Mouse (Mus musculus) intestine, postnatal 0 days (tissue): ENCODE data around the gene Iltifb. TPM values are rescaled to one million over a fixed set of nuclear protein-coding genes. Genes with fewer than 3 reads are reported as not detected.
"Not testable (repeated sequence)": the region's sequence is repeated elsewhere in the genome, so short reads cannot be mapped to it uniquely, and the experiment has no call there.

ENCODE experiments used
- ATAC-seq: fragments of 200-750 bp; cut with Nextera tagmentation; 2 replicates; pipeline ENCODE4 v1.8.0; 2017; ENCODE audit warnings: mild to moderate bottlenecking, moderate TSS enrichment, moderate library complexity
- H3K27ac ChIP-seq: fragments of 300-500 bp; sonication (generic); 2 replicates; pipeline ENCODE4 v1.5.1; 2014; ENCODE audit warnings: mild to moderate bottlenecking, low read depth, low read length, moderate library complexity
- H3K27me3 ChIP-seq: fragments of 300-500 bp; sonication (generic); replicated peaks from 2 replicates; pipeline ENCODE4 v1.6.1; 2014; ENCODE audit warnings: low read length, mixed read lengths; ENCODE audit not compliant: control insufficient read depth, insufficient read depth
- H3K36me3 ChIP-seq: fragments of 300-500 bp; sonication (generic); 2 replicates; pipeline ENCODE4 v1.6.1; 2014; ENCODE audit warnings: mild to moderate bottlenecking, moderate library complexity; ENCODE audit not compliant: control insufficient read depth, insufficient read depth
- H3K4me1 ChIP-seq: fragments of 300-500 bp; sonication (generic); replicated peaks from 2 replicates; pipeline ENCODE4 v1.6.1; 2014; ENCODE audit warnings: antibody characterized with exemption, low read length, mixed read lengths; ENCODE audit not compliant: control insufficient read depth, insufficient read depth
- H3K4me2 ChIP-seq: fragments of 300-500 bp; sonication (generic); replicated peaks from 2 replicates; pipeline ENCODE4 v1.6.1; 2014; ENCODE audit warnings: low read depth, mild to moderate bottlenecking, moderate library complexity
- H3K4me3 ChIP-seq: fragments of 300-500 bp; sonication (generic); 2 replicates; pipeline ENCODE4 v1.5.1; 2014; ENCODE audit warnings: low read depth, low read length
- H3K9ac ChIP-seq: fragments of 300-500 bp; sonication (generic); 2 replicates; pipeline ENCODE4 v1.6.1; 2014; ENCODE audit warnings: mild to moderate bottlenecking, low read depth, low read length
- H3K9me3 ChIP-seq: fragments of 300-500 bp; sonication (generic); 2 replicates; pipeline ENCODE4 v1.6.1; 2016; ENCODE audit warnings: mixed run types; ENCODE audit not compliant: control insufficient read depth
- CTCF ChIP-seq: sonication (generic); IDR thresholded peaks from 2 replicates; pipeline ENCODE4 v1.5.1; 2016; ENCODE audit warnings: low read depth, mild to moderate bottlenecking, control low read depth, antibody characterized with exemption, moderate library complexity
- WGBS: fragments of 180-500 bp; shearing (Covaris S2); extraction: QIAGEN DNeasy Blood & Tissue Kit; methylation state at CpG from one replicate; pipeline ENCODE4 v1.1.7; 2014; 5-methylcytosine and 5-hydroxymethylcytosine counted together
- polyA plus RNA-seq: library from polyadenylated mRNA; unstranded; fragments of >200 nt; fragmentation: Nextera tagmentation; extraction: Ambion mirVana; gene quantifications from 2 replicates; pipeline ENCODE4 v1.2.1, GENCODE M21; 2015

Iltifb gene
- polyA plus RNA-seq = not detected in 2 replicates

DNA sequence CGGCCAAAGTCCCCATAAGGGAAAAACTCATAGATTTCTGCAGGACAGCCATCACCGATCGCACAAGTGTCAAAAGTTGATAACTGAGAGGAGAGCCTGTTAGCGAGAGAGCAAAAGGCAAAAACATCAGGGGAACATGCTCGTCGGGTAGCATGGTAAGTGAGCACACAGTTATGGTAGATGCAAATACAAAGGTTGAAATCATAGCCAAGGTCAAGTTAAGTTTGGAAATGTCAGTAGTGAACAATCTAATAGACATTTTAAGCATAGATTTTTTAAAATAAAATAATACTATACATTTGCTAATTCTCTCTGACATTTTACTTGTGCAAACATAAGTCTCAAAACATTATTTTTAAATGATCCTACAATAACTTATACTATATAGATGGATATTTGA lies at the start of gene Iltifb:
Gene Iltifb, minus strand, starts transcription at position 101 of the 400 bp plus-strand sequence.
- H3K4me2 ChIP-seq = no peak within 1 kb of the TSS
- WGBS = 92% methylated on average over 6 of the region's 6 CpGs
- H3K27ac ChIP-seq = no peak within 1 kb of the TSS
- no peaks in the 10 kb centered on the region for H3K9me3 ChIP-seq
- no peaks in the 10 kb centered on the region for H3K27me3 ChIP-seq
- H3K4me3 ChIP-seq = no peak within 1 kb of the TSS
- no peaks in the 10 kb centered on the region for H3K36me3 ChIP-seq
- H3K9ac ChIP-seq = no peak within 1 kb of the TSS
- H3K4me1 ChIP-seq = no peaks in the 10 kb centered on the region
- no peak for ATAC-seq
- no peak for TF ChIP-seq CTCF

DNA sequence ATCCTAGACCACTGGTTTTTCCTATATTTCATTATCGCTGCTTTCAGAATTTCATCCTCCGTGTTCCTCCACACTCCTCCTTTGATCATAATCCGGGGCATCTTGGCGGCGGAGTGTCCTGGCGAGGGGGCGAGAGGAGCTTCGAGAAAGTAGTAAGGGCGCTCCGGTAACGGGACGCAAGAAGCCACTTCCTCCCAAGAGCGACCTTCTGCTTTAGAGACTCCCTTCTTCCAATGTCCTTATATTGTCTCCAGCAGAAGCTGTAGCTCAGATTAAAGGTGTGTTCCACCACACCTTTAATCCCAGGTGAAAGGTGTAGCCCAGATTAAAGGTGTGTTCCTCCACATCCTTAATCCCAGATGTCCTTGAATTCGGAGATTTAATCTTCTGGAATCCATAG lies 48.3 kb upstream of the Iltifb start, which contains the start of gene Gm9046:
Gene Gm9046, minus strand, starts transcription at position 101 of the 400 bp plus-strand sequence.
- not testable (repeated sequence) for H3K27me3 ChIP-seq, H3K4me2 ChIP-seq, H3K36me3 ChIP-seq, ATAC-seq, H3K9me3 ChIP-seq, H3K9ac ChIP-seq, H3K4me3 ChIP-seq, H3K4me1 ChIP-seq, H3K27ac ChIP-seq
- no CpG with 5 or more reads among the region's 14 CpGs for WGBS

DNA sequence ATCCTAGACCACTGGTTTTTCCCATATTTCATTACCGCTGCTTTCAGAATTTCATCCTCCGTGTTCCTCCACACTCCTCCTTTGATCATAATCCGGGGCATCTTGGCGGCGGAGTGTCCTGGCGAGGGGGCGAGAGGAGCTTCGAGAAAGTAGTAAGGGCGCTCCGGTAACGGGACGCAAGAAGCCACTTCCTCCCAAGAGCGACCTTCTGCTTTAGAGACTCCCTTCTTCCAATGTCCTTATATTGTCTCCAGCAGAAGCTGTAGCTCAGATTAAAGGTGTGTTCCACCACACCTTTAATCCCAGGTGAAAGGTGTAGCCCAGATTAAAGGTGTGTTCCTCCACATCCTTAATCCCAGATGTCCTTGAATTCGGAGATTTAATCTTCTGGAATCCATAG lies 42.9 kb upstream of the Iltifb start, which contains the start of gene Gm9045:
Gene Gm9045, minus strand, starts transcription at position 101 of the 400 bp plus-strand sequence.
- H3K4me1 ChIP-seq, ATAC-seq, H3K36me3 ChIP-seq, H3K27me3 ChIP-seq, H3K4me3 ChIP-seq, H3K27ac ChIP-seq, H3K9me3 ChIP-seq, H3K4me2 ChIP-seq, H3K9ac ChIP-seq: not testable (repeated sequence)
- WGBS = no CpG with 5 or more reads among the region's 14 CpGs

- not testable (repeated sequence) for H3K4me3 ChIP-seq, H3K4me1 ChIP-seq, ATAC-seq, H3K27ac ChIP-seq, H3K4me2 ChIP-seq, H3K9me3 ChIP-seq, H3K9ac ChIP-seq, H3K27me3 ChIP-seq, H3K36me3 ChIP-seq
- no CpG with 5 or more reads among the region's 14 CpGs for WGBS
These were observed 37.5 kb upstream of the Iltifb start, which contains the start of gene Gm9044 for GRCm38 (mm10) chr10:118332308-118332707. Gene Gm9044 (minus strand): TSS chr10:118332408.

DNA sequence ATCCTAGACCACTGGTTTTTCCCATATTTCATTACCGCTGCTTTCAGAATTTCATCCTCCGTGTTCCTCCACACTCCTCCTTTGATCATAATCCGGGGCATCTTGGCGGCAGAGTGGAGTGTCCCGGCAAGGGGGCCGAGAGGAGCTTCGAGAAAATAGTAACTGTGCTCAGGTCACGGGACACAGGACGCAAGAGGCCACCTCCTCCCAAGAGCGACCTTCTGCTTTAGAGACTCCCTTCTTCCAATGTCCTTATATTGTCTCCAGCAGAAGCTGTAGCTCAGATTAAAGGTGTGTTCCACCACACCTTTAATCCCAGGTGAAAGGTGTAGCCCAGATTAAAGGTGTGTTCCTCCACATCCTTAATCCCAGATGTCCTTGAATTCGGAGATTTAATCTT lies 32.0 kb upstream of the Iltifb start, which contains the start of gene Gm9040:
Gene Gm9040, minus strand, starts transcription at position 101 of the 400 bp plus-strand sequence.
- H3K4me3 ChIP-seq, H3K9me3 ChIP-seq, H3K27ac ChIP-seq, H3K27me3 ChIP-seq, H3K36me3 ChIP-seq, H3K4me2 ChIP-seq, H3K9ac ChIP-seq, ATAC-seq, H3K4me1 ChIP-seq: not testable (repeated sequence)
- WGBS = no CpG with 5 or more reads among the region's 11 CpGs

GRCm38 (mm10) chr10:118319024-118319423 lies 24.2 kb upstream of the Iltifb start:
- H3K27ac ChIP-seq = no peak overlapping the region
- WGBS = 87% methylated on average over 8 of the region's 8 CpGs
- H3K4me3 ChIP-seq = no peak overlapping the region
- TF ChIP-seq CTCF = no peak
- no peak overlapping the region for H3K9ac ChIP-seq
- H3K4me2 ChIP-seq = no peak overlapping the region
- no peaks in the 10 kb centered on the region for H3K36me3 ChIP-seq
- no peak for ATAC-seq
- H3K9me3 ChIP-seq = no peaks in the 10 kb centered on the region
- H3K27me3 ChIP-seq = no peaks in the 10 kb centered on the region
- no peaks in the 10 kb centered on the region for H3K4me1 ChIP-seq

- 33% methylated on average over 2 of the region's 2 CpGs for WGBS
- not testable (repeated sequence) for ATAC-seq, H3K27me3 ChIP-seq, H3K9me3 ChIP-seq, H3K4me1 ChIP-seq, H3K4me3 ChIP-seq, H3K9ac ChIP-seq, H3K4me2 ChIP-seq, H3K36me3 ChIP-seq, H3K27ac ChIP-seq
These were observed 7.3 kb upstream of the Iltifb start for GRCm38 (mm10) chr10:118302133-118302532.

DNA sequence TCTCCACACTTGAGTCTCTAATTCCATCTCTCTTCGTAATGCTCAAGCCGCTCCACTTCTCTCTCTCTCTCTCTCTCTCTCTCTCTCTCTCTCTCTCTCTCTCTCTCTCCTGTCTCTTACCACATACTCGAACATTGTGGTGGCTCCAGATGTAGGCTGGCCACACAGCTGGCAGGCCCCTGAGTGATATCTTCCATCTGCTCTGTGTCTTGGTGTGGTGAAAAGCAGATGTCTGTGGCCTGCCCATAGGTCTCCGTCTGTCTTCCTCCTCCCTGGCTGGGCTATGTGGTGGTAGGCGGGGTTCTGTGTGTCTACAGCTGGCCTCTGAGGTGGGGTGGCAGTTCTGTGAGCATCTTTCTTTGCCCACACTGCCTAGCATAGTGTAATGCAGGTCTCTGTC lies 11.8 kb downstream of the Iltifb start:
- not testable (repeated sequence) for H3K9ac ChIP-seq, H3K4me1 ChIP-seq, H3K27ac ChIP-seq, H3K4me2 ChIP-seq, H3K27me3 ChIP-seq, H3K9me3 ChIP-seq, H3K4me3 ChIP-seq, ATAC-seq, H3K36me3 ChIP-seq
- WGBS = 69% methylated on average over 2 of the region's 5 CpGs

GRCm38 (mm10) chr10:118282565-118282964 lies 12.3 kb downstream of the Iltifb start:
- not testable (repeated sequence) for H3K27me3 ChIP-seq, H3K9ac ChIP-seq, H3K9me3 ChIP-seq, ATAC-seq, H3K4me2 ChIP-seq, H3K4me3 ChIP-seq, H3K4me1 ChIP-seq, H3K36me3 ChIP-seq, H3K27ac ChIP-seq
- 75% methylated on average over 6 of the region's 7 CpGs for WGBS

GRCm38 (mm10) chr10:118278069-118278468 lies 16.8 kb downstream of the Iltifb start:
- H3K9me3 ChIP-seq, H3K4me2 ChIP-seq, H3K27ac ChIP-seq, H3K4me3 ChIP-seq, H3K4me1 ChIP-seq, H3K36me3 ChIP-seq, H3K27me3 ChIP-seq, H3K9ac ChIP-seq: not testable (repeated sequence)
- peak; percentile 51 for ATAC-seq
- WGBS = no CpG with 5 or more reads among the region's 4 CpGs
